Mouse (Mus musculus) spleen, postnatal 4 days (tissue): ENCODE measurements around the gene Mgst1.
A peak's percentile ranks its signal among the peaks of the same experiment; 100 is the strongest.

Source experiments
- DNase-seq, 2 experiments: peaks; one replicate each; pipeline ENCODE4 v3.0.0; 2022; ENCODE audit warnings: low spot score in 2 of 2

The Mgst1 gene

GRCm38 (mm10) chr6:138139930-138140329 lies at the start of gene Mgst1:
Gene Mgst1, plus strand, starts transcription at chr6:138140316.
- no peak for DNase-seq

GRCm38 (mm10) chr6:138092432-138092831 lies 47.7 kb upstream of the Mgst1 start:
- no peak for DNase-seq

GRCm38 (mm10) chr6:138095060-138095459 lies 45.1 kb upstream of the Mgst1 start:
- DNase-seq = no peak

GRCm38 (mm10) chr6:138099646-138100045 lies 40.5 kb upstream of the Mgst1 start:
- DNase-seq = no peak

- no peak for DNase-seq
Observed at GRCm38 (mm10) chr6:138101843-138102242, 38.3 kb upstream of the Mgst1 start.

GRCm38 (mm10) chr6:138102940-138103339 lies 37.2 kb upstream of the Mgst1 start:
- DNase-seq = no peak

- DNase-seq = no peak
Observed at GRCm38 (mm10) chr6:138104559-138104958, 35.6 kb upstream of the Mgst1 start.

GRCm38 (mm10) chr6:138117496-138117895 lies 22.6 kb upstream of the Mgst1 start:
- no peak for DNase-seq

GRCm38 (mm10) chr6:138128392-138129335 lies 11.5 kb upstream of the Mgst1 start:
- DNase-seq = no peak

- no peak for DNase-seq
Observed at GRCm38 (mm10) chr6:138130541-138130940, 9.6 kb upstream of the Mgst1 start.

- DNase-seq = peak; percentile 58 to 71
Observed at GRCm38 (mm10) chr6:138140336-138140735, 220 bp downstream of the Mgst1 start.

- DNase-seq = peak in 1 of 2 experiments; percentile 24
Observed at GRCm38 (mm10) chr6:138141111-138141592, 1.0 kb downstream of the Mgst1 start.

- no peak for DNase-seq
Observed at GRCm38 (mm10) chr6:138142604-138143003, 2.5 kb downstream of the Mgst1 start.

- no peak for DNase-seq
Observed at GRCm38 (mm10) chr6:138143450-138143849, 3.3 kb downstream of the Mgst1 start.

- peak; percentile 58 to 87 for DNase-seq
Observed at GRCm38 (mm10) chr6:138153111-138153510, 13.0 kb downstream of the Mgst1 start.

GRCm38 (mm10) chr6:138163920-138164319 lies 23.8 kb downstream of the Mgst1 start:
- DNase-seq = no peak

GRCm38 (mm10) chr6:138171480-138172224 lies 31.5 kb downstream of the Mgst1 start:
- no peak for DNase-seq
